Mouse (Mus musculus): Measurements from ENCODE around the gene Ormdl3.
A peak's percentile ranks its signal among the peaks of the same experiment; 100 is the strongest.

The Ormdl3 gene

GRCm38 (mm10) chr11:98550975-98551828 lies 36.0 kb downstream of the Ormdl3 start, which contains the start of gene Zpbp2:
TSS of gene Zpbp2 (plus strand) at chr11:98551097.
- peak; percentile 91 for DNase-seq (ENCODE audit: low read depth)

DNA sequence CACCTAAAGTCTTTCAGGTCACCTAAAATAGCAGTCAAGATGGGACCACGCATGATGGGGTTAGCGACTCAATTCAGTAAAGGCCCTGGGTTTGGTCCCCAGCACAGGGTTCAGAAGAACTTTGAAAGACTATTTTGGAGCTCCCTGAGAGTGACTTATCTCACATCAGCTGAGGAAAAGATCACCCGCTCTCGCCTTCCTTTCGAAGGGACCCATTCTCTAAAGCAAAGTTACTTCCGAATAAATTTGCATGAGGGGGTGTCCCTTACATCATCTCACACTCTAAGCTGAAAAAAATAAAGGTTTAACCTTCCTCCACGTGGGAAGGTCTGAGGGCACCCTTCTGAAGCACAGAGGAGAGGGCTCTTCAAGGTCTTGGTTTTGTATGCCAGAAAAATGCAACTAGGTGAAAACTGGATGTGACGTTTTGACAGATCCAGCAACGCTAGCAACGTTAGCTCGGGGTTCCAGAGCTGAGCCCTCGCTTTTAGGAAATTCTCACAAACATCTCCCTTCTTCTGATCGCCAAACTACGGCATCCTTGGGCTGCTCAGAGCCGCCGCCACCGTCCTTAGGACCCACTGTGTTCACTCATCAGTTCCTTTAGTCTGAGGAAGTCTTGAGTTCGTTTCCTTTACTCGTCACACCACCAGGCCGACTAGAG lies 36.7 kb downstream of the Ormdl3 start:
- no peak for DNase-seq (ENCODE audit: low read depth)

- peak; percentile 46 for DNase-seq (ENCODE audit: low read depth)
These were observed 37.8 kb downstream of the Ormdl3 start for GRCm38 (mm10) chr11:98549363-98549762.

DNA sequence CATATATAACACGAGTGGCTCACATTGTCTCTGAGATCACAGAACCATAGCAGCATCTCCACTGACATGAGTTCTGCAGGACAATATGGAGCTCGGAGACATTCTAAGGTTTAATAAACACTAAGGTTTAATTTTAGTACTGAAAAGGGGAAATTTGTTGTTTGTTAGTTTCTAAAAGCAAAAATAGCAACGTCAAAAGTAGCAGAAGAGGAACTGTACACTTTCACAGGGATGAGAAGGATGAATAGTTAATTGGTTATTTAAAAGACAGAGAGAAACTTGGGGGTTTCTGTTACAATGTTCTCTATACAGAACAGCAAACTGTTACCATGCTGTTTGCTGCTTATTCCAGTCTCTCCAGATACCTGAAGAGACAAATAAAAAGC lies 39.9 kb downstream of the Ormdl3 start:
- DNase-seq (ENCODE audit: low read depth) = no peak

DNA sequence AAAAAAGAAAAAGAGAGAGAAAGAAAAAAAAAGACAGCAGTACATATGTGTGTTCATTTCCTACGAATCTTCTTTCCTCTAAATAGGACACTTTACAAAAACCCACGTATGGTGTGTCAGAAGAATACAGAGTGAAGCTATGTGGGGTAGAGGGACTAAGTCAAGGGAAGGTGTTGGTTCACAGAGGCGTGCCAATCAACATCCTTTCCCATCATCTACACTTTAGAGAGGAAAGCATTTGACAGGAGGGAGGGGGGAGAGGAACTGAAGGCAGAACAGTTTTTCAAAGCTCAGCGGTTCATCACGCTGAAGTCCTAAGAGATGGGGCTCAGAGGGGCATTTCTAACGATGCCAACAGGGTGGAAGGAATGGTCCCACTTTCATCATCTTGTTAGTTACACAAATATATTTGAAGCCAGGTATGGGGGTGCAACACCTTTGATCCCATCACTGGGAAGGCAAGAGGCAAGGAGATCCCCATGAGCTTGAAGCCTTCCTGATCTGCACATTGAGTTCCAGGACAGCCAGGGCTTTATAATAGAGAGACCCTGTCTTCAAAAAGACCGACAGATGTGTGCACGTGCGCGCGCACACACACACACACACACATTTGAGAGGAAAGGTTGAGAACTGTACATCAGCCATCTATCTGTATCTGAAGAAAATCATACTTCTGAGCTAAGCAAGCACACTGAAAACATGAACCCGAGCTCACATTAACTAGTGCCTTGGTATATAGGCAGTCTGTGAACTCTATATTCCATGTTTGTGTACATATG lies 40.5 kb downstream of the Ormdl3 start:
- DNase-seq (ENCODE audit: low read depth) = no peak

- DNase-seq (ENCODE audit: low read depth) = no peak
These were observed 41.4 kb downstream of the Ormdl3 start, which contains the start of gene Ikzf3 for GRCm38 (mm10) chr11:98545711-98546231. TSS of gene Ikzf3 (minus strand) at chr11:98546031.

- no peak for DNase-seq (ENCODE audit: low read depth)
These were observed 42.1 kb downstream of the Ormdl3 start for GRCm38 (mm10) chr11:98544890-98545677.

DNA sequence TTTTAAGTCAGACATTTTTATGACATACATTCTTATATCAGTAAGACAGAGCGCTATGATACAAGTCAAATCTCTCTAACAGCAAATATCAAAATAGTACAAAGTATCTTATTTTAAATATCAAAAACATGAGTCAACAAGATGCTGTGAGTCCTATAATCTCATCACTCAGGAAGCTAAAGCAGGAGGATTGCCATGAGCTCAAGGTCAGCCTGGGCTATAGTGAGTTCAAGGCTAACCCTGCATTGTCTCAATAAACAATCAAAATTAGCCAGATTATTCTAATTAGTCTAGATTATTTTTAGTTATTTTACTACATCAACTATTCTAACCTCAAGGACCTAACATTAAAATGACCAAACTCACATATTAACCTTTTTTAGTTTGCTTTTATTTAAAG lies 43.8 kb downstream of the Ormdl3 start:
- DNase-seq (ENCODE audit: low read depth) = no peak

DNA sequence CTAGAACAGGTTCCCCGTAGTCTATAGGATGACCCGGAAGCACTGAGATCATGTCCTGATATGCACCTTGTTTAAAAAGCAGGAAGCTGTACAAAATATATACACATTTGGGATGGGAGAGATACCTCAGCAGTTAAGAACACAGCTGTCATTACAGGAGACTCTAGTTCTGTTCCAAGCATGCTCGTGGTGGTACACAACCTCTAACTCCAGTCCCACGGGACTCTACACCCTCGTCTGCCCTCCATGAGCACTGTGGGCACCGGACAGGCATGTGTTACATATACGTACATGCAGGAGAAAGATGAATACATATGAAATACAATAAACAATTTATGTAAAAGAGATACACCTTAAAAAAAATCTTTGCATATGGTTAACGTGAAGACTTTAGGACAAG lies 44.6 kb downstream of the Ormdl3 start:
- DNase-seq (ENCODE audit: low read depth) = no peak

DNA sequence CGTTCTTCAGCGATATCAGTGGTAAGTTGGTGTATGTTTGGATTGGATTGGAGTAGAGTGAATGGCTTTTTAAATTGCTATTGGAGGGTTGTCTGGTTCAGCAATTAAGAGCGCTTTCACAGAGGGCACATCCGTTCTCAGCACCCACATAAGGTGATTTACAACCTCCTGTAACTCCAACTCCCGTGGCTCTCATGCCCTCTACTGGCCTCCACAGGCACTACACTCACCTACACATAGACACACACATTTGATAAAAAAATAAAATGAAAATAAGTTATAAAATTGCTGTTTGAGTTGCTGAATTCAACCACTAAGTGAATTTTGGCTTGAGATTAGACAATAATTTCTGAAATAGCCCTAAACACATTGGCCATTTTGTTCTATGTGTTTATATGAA lies 46.8 kb downstream of the Ormdl3 start:
- no peak for DNase-seq (ENCODE audit: low read depth)

DNA sequence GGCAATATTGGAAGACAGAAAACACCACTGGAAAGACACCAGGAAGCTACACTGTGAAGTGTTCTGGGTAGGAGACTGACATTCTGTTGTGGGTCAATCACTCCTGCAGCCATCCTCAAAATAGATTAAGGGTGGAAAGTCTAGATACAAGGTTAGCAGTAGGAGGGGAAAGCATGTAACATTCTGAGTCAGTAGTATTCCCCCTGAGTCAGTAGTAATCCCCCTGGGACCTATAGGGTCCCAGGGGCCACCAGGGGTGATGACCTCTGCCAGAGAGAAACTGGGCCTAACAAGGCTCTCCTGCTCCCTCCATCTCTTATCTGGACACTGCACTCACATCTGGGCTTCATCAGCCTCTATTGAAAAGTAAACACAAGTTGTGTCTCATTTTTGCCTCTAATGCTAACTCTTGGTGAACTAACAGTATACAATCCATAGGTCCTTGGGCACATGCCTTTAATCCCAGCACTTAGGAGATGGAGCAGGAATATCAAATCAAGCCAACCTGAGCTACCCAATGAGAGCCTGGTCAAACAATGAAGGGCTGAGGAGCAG lies 49.6 kb downstream of the Ormdl3 start:
- DNase-seq (ENCODE audit: low read depth) = no peak

All from NIH3T3 (cell line).